Mouse (Mus musculus): Measurements from ENCODE around the gene Mknk2. TPM values are rescaled to one million over a fixed set of nuclear protein-coding genes. Genes with fewer than 3 reads are reported as not detected.

The Mknk2 gene
- total RNA-seq (2022): 10 to 100 TPM; 41.9 to 50.0 (median 45.1) TPM

- peak; percentile 79 to 87 for DNase-seq (ENCODE audit: low spot score in 2 of 2)
These were observed at the start of gene Mknk2 for GRCm38 (mm10) chr10:80677942-80678436. Gene Mknk2, minus strand, starts transcription at chr10:80678112.

GRCm38 (mm10) chr10:80717281-80717680 lies 39.4 kb upstream of the Mknk2 start:
- no peak for DNase-seq (ENCODE audit: low spot score in 2 of 2)

- no peak for DNase-seq (ENCODE audit: low spot score in 2 of 2)
These were observed 32.9 kb upstream of the Mknk2 start for GRCm38 (mm10) chr10:80710834-80711233.

GRCm38 (mm10) chr10:80705479-80705878 lies 27.6 kb upstream of the Mknk2 start:
- no peak for DNase-seq (ENCODE audit: low spot score in 2 of 2)

- DNase-seq (ENCODE audit: low spot score in 2 of 2): no peak
These were observed 27.1 kb upstream of the Mknk2 start for GRCm38 (mm10) chr10:80705033-80705432.

- no peak for DNase-seq (ENCODE audit: low spot score in 2 of 2)
These were observed 26.5 kb upstream of the Mknk2 start for GRCm38 (mm10) chr10:80704418-80704817.

GRCm38 (mm10) chr10:80703643-80704042 lies 25.7 kb upstream of the Mknk2 start:
- DNase-seq (ENCODE audit: low spot score in 2 of 2): no peak

GRCm38 (mm10) chr10:80702536-80703390 lies 24.9 kb upstream of the Mknk2 start:
- DNase-seq (ENCODE audit: low spot score in 2 of 2): peak; percentile 96

- DNase-seq (ENCODE audit: low spot score in 2 of 2): peak; percentile 98 to 99
These were observed 24.0 kb upstream of the Mknk2 start, which contains the start of the genes Mob3a and Izumo4 for GRCm38 (mm10) chr10:80701721-80702535. Gene Mob3a, minus strand, starts transcription at chr10:80701977. Gene Izumo4, plus strand, starts transcription at chr10:80702184.

GRCm38 (mm10) chr10:80700732-80701131 lies 22.8 kb upstream of the Mknk2 start:
- no peak for DNase-seq (ENCODE audit: low spot score in 2 of 2)

GRCm38 (mm10) chr10:80700038-80700504 lies 22.2 kb upstream of the Mknk2 start:
- DNase-seq (ENCODE audit: low spot score in 2 of 2): no peak

- DNase-seq (ENCODE audit: low spot score in 2 of 2): no peak
These were observed 20.7 kb upstream of the Mknk2 start for GRCm38 (mm10) chr10:80698605-80699004.

GRCm38 (mm10) chr10:80697812-80698211 lies 19.9 kb upstream of the Mknk2 start:
- DNase-seq (ENCODE audit: low spot score in 2 of 2): no peak

- DNase-seq (ENCODE audit: low spot score in 2 of 2): no peak
These were observed 19.5 kb upstream of the Mknk2 start for GRCm38 (mm10) chr10:80697393-80697787.

- no peak for DNase-seq (ENCODE audit: low spot score in 2 of 2)
These were observed 18.8 kb upstream of the Mknk2 start for GRCm38 (mm10) chr10:80696502-80697392.

- DNase-seq (ENCODE audit: low spot score in 2 of 2): no peak
These were observed 18.0 kb upstream of the Mknk2 start for GRCm38 (mm10) chr10:80695801-80696501.

GRCm38 (mm10) chr10:80695186-80695585 lies 17.3 kb upstream of the Mknk2 start:
- no peak for DNase-seq (ENCODE audit: low spot score in 2 of 2)

- no peak for DNase-seq (ENCODE audit: low spot score in 2 of 2)
These were observed 16.4 kb upstream of the Mknk2 start for GRCm38 (mm10) chr10:80694159-80694938.

- DNase-seq (ENCODE audit: low spot score in 2 of 2): no peak
These were observed 15.6 kb upstream of the Mknk2 start for GRCm38 (mm10) chr10:80693401-80694045.

Measured in layer of hippocampus, adult 8-10 months (tissue).